Mouse (Mus musculus): Measurements from ENCODE around the gene Ppp3ca. TPM values are rescaled to one million over a fixed set of nuclear protein-coding genes. Genes with fewer than 3 reads are reported as not detected.

Gene Ppp3ca
- polyA plus RNA-seq, 1 experiment from 2014 or later, result 190 TPM

GRCm38 (mm10) chr3:136798896-136799295 is 129.0 kb downstream of the Ppp3ca start:
- ATAC-seq (ENCODE audit: low FRiP score), result no peak
- no peak overlapping the region for H3K27ac ChIP-seq (replicated peaks)
- H3K4me2 ChIP-seq, result no peak overlapping the region
- WGBS, result 97% methylated on average over 3 of the region's 3 CpGs
- H3K4me1 ChIP-seq, result no peaks in the 10 kb centered on the region
- no peak overlapping the region for H3K9ac ChIP-seq (replicated peaks)
- no peaks in the 10 kb centered on the region for H3K36me3 ChIP-seq
- H3K4me3 ChIP-seq (replicated peaks), result no peak overlapping the region
- H3K9me3 ChIP-seq (replicated peaks), result no peaks in the 10 kb centered on the region
- no peaks in the 10 kb centered on the region for H3K27me3 ChIP-seq (replicated peaks)

GRCm38 (mm10) chr3:136802595-136802994 is 132.7 kb downstream of the Ppp3ca start:
- H3K27me3 ChIP-seq (replicated peaks), result no peaks in the 10 kb centered on the region
- no peak overlapping the region for H3K27ac ChIP-seq (replicated peaks)
- H3K9me3 ChIP-seq (replicated peaks), result no peaks in the 10 kb centered on the region
- no peak for ATAC-seq (ENCODE audit: low FRiP score)
- H3K4me1 ChIP-seq, result no peaks in the 10 kb centered on the region
- WGBS, result 81% methylated on average over 4 of the region's 4 CpGs
- no peak overlapping the region for H3K4me3 ChIP-seq (replicated peaks)
- H3K9ac ChIP-seq (replicated peaks), result no peak overlapping the region
- H3K4me2 ChIP-seq, result no peak overlapping the region
- H3K36me3 ChIP-seq, result no peaks in the 10 kb centered on the region

- no peak overlapping the region for H3K4me2 ChIP-seq
- H3K9me3 ChIP-seq (replicated peaks), result no peaks in the 10 kb centered on the region
- 95% methylated on average over 4 of the region's 4 CpGs for WGBS
- no peaks in the 10 kb centered on the region for H3K27me3 ChIP-seq (replicated peaks)
- H3K4me1 ChIP-seq, result no peaks in the 10 kb centered on the region
- H3K9ac ChIP-seq (replicated peaks), result no peak overlapping the region
- H3K36me3 ChIP-seq, result no peaks in the 10 kb centered on the region
- H3K27ac ChIP-seq (replicated peaks), result no peak overlapping the region
- ATAC-seq (ENCODE audit: low FRiP score), result no peak
- H3K4me3 ChIP-seq (replicated peaks), result no peak overlapping the region
These were observed 136.0 kb downstream of the Ppp3ca start for GRCm38 (mm10) chr3:136805897-136806296.

- 79% methylated on average over 3 of the region's 3 CpGs for WGBS
- H3K9me3 ChIP-seq (replicated peaks), result no peaks in the 10 kb centered on the region
- no peak overlapping the region for H3K4me2 ChIP-seq
- H3K4me1 ChIP-seq, result 0 out of 2 replicates have a peak, but pooled peaks cover 4% of the 10 kb centered on the region
- no peak overlapping the region for H3K9ac ChIP-seq (replicated peaks)
- no peaks in the 10 kb centered on the region for H3K27me3 ChIP-seq (replicated peaks)
- no peak overlapping the region for H3K27ac ChIP-seq (replicated peaks)
- no peaks in the 10 kb centered on the region for H3K36me3 ChIP-seq
- H3K4me3 ChIP-seq (replicated peaks), result no peak overlapping the region
- ATAC-seq (ENCODE audit: low FRiP score), result no peak
These were observed 140.3 kb downstream of the Ppp3ca start for GRCm38 (mm10) chr3:136810271-136810670.

GRCm38 (mm10) chr3:136812162-136812561 is 142.2 kb downstream of the Ppp3ca start:
- H3K9ac ChIP-seq (replicated peaks), result no peak overlapping the region
- 0 out of 2 replicates have a peak, but pooled peaks cover 4% of the 10 kb centered on the region for H3K4me1 ChIP-seq
- H3K27ac ChIP-seq (replicated peaks), result no peak overlapping the region
- H3K9me3 ChIP-seq (replicated peaks), result no peaks in the 10 kb centered on the region
- no peaks in the 10 kb centered on the region for H3K27me3 ChIP-seq (replicated peaks)
- 91% methylated on average over 6 of the region's 6 CpGs for WGBS
- no peak for ATAC-seq (ENCODE audit: low FRiP score)
- H3K4me3 ChIP-seq (replicated peaks), result no peak overlapping the region
- H3K36me3 ChIP-seq, result no peaks in the 10 kb centered on the region
- no peak overlapping the region for H3K4me2 ChIP-seq

- H3K9me3 ChIP-seq (replicated peaks), result no peaks in the 10 kb centered on the region
- H3K27ac ChIP-seq (replicated peaks), result no peak overlapping the region
- 0 out of 2 replicates have a peak, but pooled peaks cover 4% of the 10 kb centered on the region for H3K4me1 ChIP-seq
- no peak overlapping the region for H3K4me3 ChIP-seq (replicated peaks)
- ATAC-seq (ENCODE audit: low FRiP score), result no peak
- H3K4me2 ChIP-seq, result no peak overlapping the region
- H3K36me3 ChIP-seq, result no peaks in the 10 kb centered on the region
- no peaks in the 10 kb centered on the region for H3K27me3 ChIP-seq (replicated peaks)
- 87% methylated on average over 2 of the region's 2 CpGs for WGBS
- no peak overlapping the region for H3K9ac ChIP-seq (replicated peaks)
These were observed 142.9 kb downstream of the Ppp3ca start for GRCm38 (mm10) chr3:136812791-136813190.

GRCm38 (mm10) chr3:136813886-136814285 is 144.0 kb downstream of the Ppp3ca start:
- no peak for ATAC-seq (ENCODE audit: low FRiP score)
- H3K27me3 ChIP-seq (replicated peaks), result no peaks in the 10 kb centered on the region
- H3K36me3 ChIP-seq, result no peaks in the 10 kb centered on the region
- H3K4me1 ChIP-seq, result 0 out of 2 replicates have a peak, but pooled peaks cover 4% of the 10 kb centered on the region
- no peaks in the 10 kb centered on the region for H3K9me3 ChIP-seq (replicated peaks)
- H3K9ac ChIP-seq (replicated peaks), result no peak overlapping the region
- no peak overlapping the region for H3K4me2 ChIP-seq
- no peak overlapping the region for H3K27ac ChIP-seq (replicated peaks)
- no peak overlapping the region for H3K4me3 ChIP-seq (replicated peaks)
- WGBS, result 93% methylated on average over 2 of the region's 2 CpGs

GRCm38 (mm10) chr3:136814916-136815315 is 145.0 kb downstream of the Ppp3ca start:
- H3K9ac ChIP-seq (replicated peaks), result no peak overlapping the region

GRCm38 (mm10) chr3:136816319-136816718 is 146.4 kb downstream of the Ppp3ca start:
- Histone ChIP-seq H3K4me2 (no peak overlapping the region), H3K4me1 (0 out of 2 replicates have a peak, but pooled peaks cover 4% of the 10 kb centered on the region), H3K4me3 (replicated peaks) (no peak overlapping the region), H3K36me3 (no peaks in the 10 kb centered on the region), H3K9ac (replicated peaks) (no peak overlapping the region), H3K27me3 (replicated peaks) (no peaks in the 10 kb centered on the region), H3K27ac (replicated peaks) (no peak overlapping the region), H3K9me3 (replicated peaks) (no peaks in the 10 kb centered on the region)
- no peak for ATAC-seq (ENCODE audit: low FRiP score)
- 60% methylated on average over 3 of the region's 3 CpGs for WGBS

More at GRCm38 (mm10) chr3:136814916-136815315, 145.0 kb downstream of the Ppp3ca start:
- H3K27me3 ChIP-seq (replicated peaks), result no peaks in the 10 kb centered on the region
- no peaks in the 10 kb centered on the region for H3K36me3 ChIP-seq
- H3K9me3 ChIP-seq (replicated peaks), result no peaks in the 10 kb centered on the region
- no peak overlapping the region for H3K4me3 ChIP-seq (replicated peaks)
- no peak overlapping the region for H3K27ac ChIP-seq (replicated peaks)
- 0 out of 2 replicates have a peak, but pooled peaks cover 4% of the 10 kb centered on the region for H3K4me1 ChIP-seq
- no peak overlapping the region for H3K4me2 ChIP-seq
- no peak for ATAC-seq (ENCODE audit: low FRiP score)
- 93% methylated on average over 4 of the region's 4 CpGs for WGBS

- ATAC-seq (ENCODE audit: low FRiP score), result 0 out of 2 replicates have a peak, but pooled peaks have one; percentile 56
- Histone ChIP-seq H3K4me1 (0 out of 2 replicates have a peak, but pooled peaks cover 4% of the 10 kb centered on the region), H3K27me3 (replicated peaks) (no peaks in the 10 kb centered on the region), H3K4me2 (no peak overlapping the region), H3K4me3 (replicated peaks) (no peak overlapping the region), H3K9ac (replicated peaks) (no peak overlapping the region), H3K9me3 (replicated peaks) (no peaks in the 10 kb centered on the region), H3K27ac (replicated peaks) (no peak overlapping the region), H3K36me3 (no peaks in the 10 kb centered on the region)
- WGBS, result 83% methylated on average over 5 of the region's 5 CpGs
These were observed 149.1 kb downstream of the Ppp3ca start for GRCm38 (mm10) chr3:136818997-136819396.

- WGBS, result 78% methylated on average over 3 of the region's 3 CpGs
- Histone ChIP-seq H3K4me3 (replicated peaks) (no peak overlapping the region), H3K27me3 (replicated peaks) (no peaks in the 10 kb centered on the region), H3K9me3 (replicated peaks) (no peaks in the 10 kb centered on the region), H3K4me2 (no peak overlapping the region), H3K27ac (replicated peaks) (no peak overlapping the region), H3K4me1 (no peaks in the 10 kb centered on the region), H3K36me3 (no peaks in the 10 kb centered on the region), H3K9ac (replicated peaks) (no peak overlapping the region)
- no peak for ATAC-seq (ENCODE audit: low FRiP score)
These were observed 151.1 kb downstream of the Ppp3ca start for GRCm38 (mm10) chr3:136821039-136821438.

- no peak overlapping the region for H3K9ac ChIP-seq (replicated peaks)
- H3K4me3 ChIP-seq (replicated peaks), result no peak overlapping the region
- WGBS, result 90% methylated on average over 2 of the region's 2 CpGs
- H3K36me3 ChIP-seq, result no peaks in the 10 kb centered on the region
- no peak overlapping the region for H3K4me2 ChIP-seq
- no peaks in the 10 kb centered on the region for H3K9me3 ChIP-seq (replicated peaks)
- no peaks in the 10 kb centered on the region for H3K27me3 ChIP-seq (replicated peaks)
- no peak for ATAC-seq (ENCODE audit: low FRiP score)
- no peak overlapping the region for H3K27ac ChIP-seq (replicated peaks)
- no peaks in the 10 kb centered on the region for H3K4me1 ChIP-seq
These were observed 152.1 kb downstream of the Ppp3ca start for GRCm38 (mm10) chr3:136821993-136822392.
